Mouse (Mus musculus) gastrocnemius, postnatal 10 days (tissue): ENCODE data around the gene Arhgap22. TPM values are rescaled to one million over a fixed set of nuclear protein-coding genes. Genes with fewer than 3 reads are reported as not detected.

Experiments
- DNase-seq: peaks from one replicate; pipeline ENCODE4 v3.0.0; 2021; ENCODE audit warnings: mixed read lengths
- total RNA-seq, 2 experiments: library from RNA; stranded (reverse); gene quantifications; 2 replicates each; pipeline ENCODE4 v1.2.3; 2021

Arhgap22 gene
- total RNA-seq, 2 experiments from 2014 or later, result 1.5 to 4.0 TPM

- no peak for DNase-seq
Measured at GRCm38 (mm10) chr14:33282447-33282846, 68.6 kb downstream of the Arhgap22 start.

DNA sequence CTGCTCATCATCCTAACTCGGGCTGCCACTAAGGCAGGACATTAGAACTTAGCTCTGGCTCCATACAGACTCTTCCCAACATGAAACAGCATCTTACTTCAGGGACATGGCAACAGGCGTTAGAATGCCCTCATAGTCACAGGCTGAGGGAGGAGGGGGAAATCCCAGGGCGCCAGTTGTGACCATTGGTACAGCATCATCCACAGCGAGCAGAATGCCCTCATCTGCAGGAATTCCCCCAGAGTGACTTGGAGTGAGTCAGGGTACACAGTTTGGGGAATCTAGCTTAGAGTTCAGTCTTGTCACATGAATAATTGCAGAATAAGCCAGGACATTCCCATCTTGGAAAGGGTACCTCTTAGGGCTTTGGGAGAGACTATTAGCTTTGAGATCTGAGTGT, 74.1 kb downstream of the Arhgap22 start:
- DNase-seq, result no peak

- DNase-seq, result no peak
Measured at GRCm38 (mm10) chr14:33290038-33290437, 76.2 kb downstream of the Arhgap22 start.

DNA sequence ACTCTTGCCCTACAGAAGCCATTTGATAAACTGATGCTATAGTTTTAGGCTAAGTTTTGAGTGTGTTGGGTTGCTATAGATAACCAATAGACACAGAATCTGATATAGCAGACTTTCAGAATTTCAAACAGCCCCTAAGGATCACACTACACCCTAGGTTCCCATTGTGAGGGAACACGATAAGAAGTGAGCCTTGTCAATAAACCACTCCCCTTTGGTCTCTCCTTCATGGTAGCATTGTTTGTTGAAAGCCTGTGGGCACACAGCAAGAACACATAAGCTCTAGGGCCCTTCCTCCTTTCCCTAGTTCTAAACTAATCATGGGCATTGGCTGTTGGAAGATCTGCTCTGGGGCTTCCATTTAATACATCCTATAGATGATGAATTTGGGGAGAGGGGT, 80.7 kb downstream of the Arhgap22 start:
- no peak for DNase-seq

- DNase-seq, result no peak
Measured at GRCm38 (mm10) chr14:33296698-33297341, 83.0 kb downstream of the Arhgap22 start.

- DNase-seq, result no peak
Measured at GRCm38 (mm10) chr14:33300591-33300990, 86.8 kb downstream of the Arhgap22 start.

- peak; percentile 76 for DNase-seq
Measured at GRCm38 (mm10) chr14:33303348-33303819, 89.6 kb downstream of the Arhgap22 start.

DNA sequence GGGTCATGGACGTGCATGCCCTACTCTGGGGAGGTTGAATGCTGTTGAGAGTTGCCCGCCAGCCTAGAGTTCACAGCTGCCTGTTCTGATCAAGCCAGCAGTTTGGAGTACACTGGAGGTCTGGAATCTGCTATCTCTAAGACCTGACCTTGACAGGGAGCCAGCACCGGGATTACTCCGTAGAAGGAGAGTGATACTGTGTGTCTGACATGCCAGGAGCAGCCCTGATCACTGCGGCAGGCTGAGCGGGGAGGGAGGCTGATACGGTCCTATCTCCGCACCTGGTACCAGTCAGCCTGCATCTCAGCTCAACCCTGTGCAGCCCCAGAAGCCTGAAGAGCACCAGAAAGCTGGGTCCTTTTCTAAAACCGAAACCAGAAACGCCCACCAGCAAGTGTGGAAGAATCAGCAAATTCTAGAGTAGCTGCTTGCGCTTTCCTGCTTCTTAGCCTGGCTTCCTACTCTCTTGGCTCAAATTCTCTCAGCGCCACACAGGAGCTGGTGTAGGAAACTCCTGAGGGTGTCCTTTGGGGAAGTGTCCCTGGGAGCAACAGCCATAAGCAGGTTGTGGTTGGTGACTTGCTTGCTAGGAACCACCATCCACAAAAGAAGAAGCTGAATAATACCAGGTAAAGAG, 91.9 kb downstream of the Arhgap22 start:
- DNase-seq, result no peak

- no peak for DNase-seq
Measured at GRCm38 (mm10) chr14:33310719-33311118, 96.9 kb downstream of the Arhgap22 start.

GRCm38 (mm10) chr14:33312309-33312708, 98.5 kb downstream of the Arhgap22 start:
- no peak for DNase-seq

- DNase-seq, result peak; percentile 67
Measured at GRCm38 (mm10) chr14:33313624-33314023, 99.8 kb downstream of the Arhgap22 start.

DNA sequence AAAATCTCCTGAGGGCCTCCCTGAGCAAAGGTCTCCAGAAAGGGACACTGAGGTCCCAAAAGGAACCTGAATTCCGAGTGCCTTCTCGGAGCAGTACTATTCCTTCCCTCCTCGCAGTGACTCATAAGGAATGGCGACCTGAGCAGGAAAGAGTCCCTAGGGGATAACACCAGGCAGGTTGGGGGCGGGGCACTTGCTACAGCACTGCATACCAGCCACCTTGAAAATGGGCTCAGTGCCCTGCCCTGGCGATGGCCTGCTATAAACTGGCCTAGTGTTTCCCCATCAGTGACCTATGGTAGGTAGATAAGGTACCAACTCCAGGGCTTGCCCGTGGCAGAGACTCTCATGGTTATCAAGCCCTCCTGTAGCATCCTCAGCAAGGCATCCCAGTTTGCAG, 100.3 kb downstream of the Arhgap22 start:
- DNase-seq, result no peak

DNA sequence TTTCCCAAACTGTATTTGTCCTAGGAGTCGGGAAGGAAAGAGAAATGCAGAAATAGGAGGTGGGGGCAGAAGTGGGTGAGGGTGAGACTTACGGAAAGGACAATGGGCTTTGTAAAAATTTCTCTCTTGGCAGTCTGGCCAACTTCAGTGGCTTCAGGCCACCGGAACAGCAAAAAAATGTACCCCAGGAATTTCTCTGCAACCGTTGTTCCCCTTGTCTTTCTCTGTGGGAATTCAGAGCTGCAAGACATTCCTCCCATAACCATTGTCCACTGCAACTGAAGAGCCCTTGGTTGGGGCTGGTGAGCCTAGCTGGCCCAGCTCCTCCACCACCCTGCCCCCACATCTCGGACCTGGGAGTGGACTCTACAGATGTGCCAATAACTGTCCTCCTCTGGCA, 101.3 kb downstream of the Arhgap22 start:
- no peak for DNase-seq

- DNase-seq, result no peak
Measured at GRCm38 (mm10) chr14:33315771-33316170, 101.9 kb downstream of the Arhgap22 start.

DNA sequence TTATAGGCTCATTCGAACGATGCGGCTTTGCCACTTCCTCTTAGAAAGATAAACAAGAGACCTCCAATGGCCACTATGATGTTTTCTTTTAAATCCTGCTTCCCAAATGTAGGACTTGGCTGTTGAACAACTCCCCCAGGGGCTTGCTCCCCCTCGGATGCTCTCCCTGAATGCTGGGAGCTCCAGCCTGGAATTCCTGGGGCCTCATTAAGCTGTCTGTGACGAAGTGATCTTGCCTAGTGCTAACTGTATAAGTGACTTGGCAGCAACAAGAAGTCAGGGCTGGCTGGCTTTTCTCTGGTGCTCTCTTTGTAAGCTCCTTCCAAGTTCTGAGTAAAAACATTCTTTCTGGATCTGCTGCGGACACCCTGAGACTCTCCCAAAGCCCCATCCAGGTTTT, 104.1 kb downstream of the Arhgap22 start:
- DNase-seq, result no peak

- peak; percentile 85 for DNase-seq
Measured at GRCm38 (mm10) chr14:33319541-33320521, 106.0 kb downstream of the Arhgap22 start.

DNA sequence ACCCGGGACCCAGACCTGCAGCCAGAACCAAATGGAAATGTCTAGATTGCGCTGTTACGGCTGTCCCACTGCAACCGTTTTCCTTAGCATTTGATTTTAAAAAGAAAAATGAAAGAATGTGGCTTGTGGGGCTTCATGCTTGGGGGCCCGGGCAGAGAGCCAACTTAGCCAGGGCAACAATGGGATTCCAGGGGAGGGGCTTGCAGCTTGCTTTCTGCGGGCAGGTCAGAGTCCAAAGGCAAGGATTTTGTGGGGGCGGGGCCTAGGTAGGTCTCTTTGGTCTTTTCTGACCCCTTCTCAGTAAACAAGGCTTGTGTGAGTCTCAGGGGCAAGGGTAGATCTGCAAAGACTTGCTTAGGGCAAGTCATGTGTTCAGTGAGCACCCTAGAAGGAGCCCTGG, 107.0 kb downstream of the Arhgap22 start:
- peak; percentile 33 for DNase-seq

DNA sequence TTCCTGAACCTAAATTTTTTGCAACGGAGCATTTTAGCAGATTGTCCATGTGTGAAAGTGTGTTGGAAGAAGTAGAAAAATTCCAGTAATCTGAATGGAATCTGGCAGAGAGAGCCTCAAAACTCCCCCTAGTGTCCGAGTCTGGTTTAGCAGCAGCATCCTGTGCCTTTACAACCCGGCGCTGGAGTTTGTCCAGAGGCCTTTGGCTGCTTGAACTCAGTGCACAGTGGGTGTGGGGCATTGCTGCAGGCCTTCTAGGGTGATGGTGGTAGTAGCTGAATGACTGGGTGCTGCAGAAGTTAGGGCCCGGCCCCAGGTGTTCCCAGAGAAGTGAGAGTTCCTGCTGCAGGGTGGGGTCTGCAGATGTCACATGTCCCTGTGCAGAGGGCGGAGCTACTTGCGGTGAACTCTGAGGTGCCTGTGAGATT, 108.8 kb downstream of the Arhgap22 start:
- peak; percentile 86 for DNase-seq

DNA sequence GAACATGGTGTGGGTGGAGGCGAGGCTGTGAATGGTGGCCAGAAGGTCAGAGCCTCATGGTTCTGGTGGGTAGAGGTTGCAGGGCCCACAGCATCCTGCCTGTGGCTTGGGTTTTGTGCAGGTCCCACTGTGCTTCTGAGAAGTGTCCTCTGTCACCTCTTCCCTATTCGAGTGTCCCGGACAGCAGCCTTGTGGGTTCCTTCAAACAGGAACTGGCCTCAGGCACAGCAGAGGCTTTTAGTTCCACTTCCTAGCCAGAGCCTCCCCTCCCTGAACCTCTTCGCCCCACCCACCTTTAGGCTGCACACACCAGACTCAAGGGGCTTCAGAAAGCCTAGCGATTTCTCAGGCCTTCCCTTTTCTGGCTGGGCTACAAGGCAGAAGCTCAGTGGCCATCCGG, 110.7 kb downstream of the Arhgap22 start:
- no peak for DNase-seq

GRCm38 (mm10) chr14:33328369-33328768, 114.5 kb downstream of the Arhgap22 start:
- DNase-seq, result no peak

GRCm38 (mm10) chr14:33329297-33329805, 115.5 kb downstream of the Arhgap22 start:
- DNase-seq, result no peak

GRCm38 (mm10) chr14:33330986-33331385, 117.2 kb downstream of the Arhgap22 start:
- no peak for DNase-seq

DNA sequence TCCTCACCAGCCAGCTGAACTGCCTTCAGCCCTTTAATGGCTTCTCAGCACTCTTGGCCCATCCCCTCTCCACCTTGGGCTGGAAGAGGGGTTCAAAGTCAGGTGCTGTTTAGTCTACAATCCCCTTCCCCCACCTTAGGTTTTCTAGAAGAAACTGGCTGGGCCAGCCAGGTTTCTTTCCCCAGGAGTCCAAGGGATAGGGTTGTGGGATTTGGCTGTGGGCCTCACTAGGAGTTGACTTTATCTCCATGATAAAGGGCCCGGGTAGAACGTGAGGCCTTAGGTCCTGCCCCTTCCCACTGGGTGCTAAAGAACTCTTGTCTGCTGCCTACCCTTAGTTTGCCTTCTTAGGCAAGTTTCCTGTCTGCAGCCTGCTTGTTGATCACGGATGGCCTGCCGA, 117.8 kb downstream of the Arhgap22 start:
- DNase-seq, result no peak
